Mouse (Mus musculus): ENCODE data around the gene Urb1. TPM values are rescaled to one million over a fixed set of nuclear protein-coding genes. Genes with fewer than 3 reads are reported as not detected.

Urb1 gene
- total RNA-seq, 2 experiments from 2014 or later = 5.0 to 5.7 TPM

- DNase-seq = no peak
Measured at GRCm38 (mm10) chr16:90766919-90767454, 43.2 kb downstream of the Urb1 start.

- no peak for DNase-seq
Measured at GRCm38 (mm10) chr16:90765195-90765877, 44.9 kb downstream of the Urb1 start.

- no peak for DNase-seq
Measured at GRCm38 (mm10) chr16:90760515-90760914, 49.7 kb downstream of the Urb1 start.

GRCm38 (mm10) chr16:90759335-90759734, 50.9 kb downstream of the Urb1 start:
- no peak for DNase-seq

- no peak for DNase-seq
Measured at GRCm38 (mm10) chr16:90753386-90753941, 56.7 kb downstream of the Urb1 start.

- no peak for DNase-seq
Measured at GRCm38 (mm10) chr16:90748169-90748568, 62.0 kb downstream of the Urb1 start.

- no peak for DNase-seq
Measured at GRCm38 (mm10) chr16:90747143-90747542, 63.1 kb downstream of the Urb1 start.

GRCm38 (mm10) chr16:90738092-90738956, 71.9 kb downstream of the Urb1 start, which contains the start of gene Mrap:
Gene Mrap (plus strand): TSS chr16:90738207.
- DNase-seq = no peak

- DNase-seq = no peak
Measured at GRCm38 (mm10) chr16:90736672-90737270, 73.4 kb downstream of the Urb1 start.

- DNase-seq = no peak
Measured at GRCm38 (mm10) chr16:90735611-90736010, 74.6 kb downstream of the Urb1 start.

GRCm38 (mm10) chr16:90727233-90728115, 82.7 kb downstream of the Urb1 start, which contains the start of gene Mis18a:
Gene Mis18a (minus strand): TSS chr16:90727404.
- peak; percentile 96 for DNase-seq

GRCm38 (mm10) chr16:90726600-90727227, 83.5 kb downstream of the Urb1 start:
- no peak for DNase-seq

- DNase-seq = no peak
Measured at GRCm38 (mm10) chr16:90724051-90724450, 86.2 kb downstream of the Urb1 start.

- no peak for DNase-seq
Measured at GRCm38 (mm10) chr16:90710313-90710712, 99.9 kb downstream of the Urb1 start.

GRCm38 (mm10) chr16:90709711-90710289, 100.4 kb downstream of the Urb1 start:
- peak; percentile 40 for DNase-seq

- no peak for DNase-seq
Measured at GRCm38 (mm10) chr16:90706279-90706678, 103.9 kb downstream of the Urb1 start.

GRCm38 (mm10) chr16:90704161-90704825, 105.9 kb downstream of the Urb1 start:
- no peak for DNase-seq

GRCm38 (mm10) chr16:90703646-90704045, 106.6 kb downstream of the Urb1 start:
- no peak for DNase-seq

- no peak for DNase-seq
Measured at GRCm38 (mm10) chr16:90701541-90701940, 108.7 kb downstream of the Urb1 start.
